Mouse (Mus musculus) inflammation-experienced regulatory T-cells, adult 6 months (primary cell): ENCODE data around the gene Pou3f4. TPM values are rescaled to one million over a fixed set of nuclear protein-coding genes. Genes with fewer than 3 reads are reported as not detected.
"Not testable (repeated sequence)": the region's sequence is repeated elsewhere in the genome, so short reads cannot be mapped to it uniquely, and the experiment has no call there.

Experiments
- ATAC-seq: one replicate; pipeline ENCODE4 v1.8.0; 2017
- polyA plus RNA-seq, 3 experiments: library from polyadenylated mRNA; unstranded; fragments of 100-300 nt; shearing (Covaris generic); gene quantifications; one replicate each; pipeline ENCODE4 v1.2.1; 2017

Pou3f4 gene
- polyA plus RNA-seq, result not detected

DNA sequence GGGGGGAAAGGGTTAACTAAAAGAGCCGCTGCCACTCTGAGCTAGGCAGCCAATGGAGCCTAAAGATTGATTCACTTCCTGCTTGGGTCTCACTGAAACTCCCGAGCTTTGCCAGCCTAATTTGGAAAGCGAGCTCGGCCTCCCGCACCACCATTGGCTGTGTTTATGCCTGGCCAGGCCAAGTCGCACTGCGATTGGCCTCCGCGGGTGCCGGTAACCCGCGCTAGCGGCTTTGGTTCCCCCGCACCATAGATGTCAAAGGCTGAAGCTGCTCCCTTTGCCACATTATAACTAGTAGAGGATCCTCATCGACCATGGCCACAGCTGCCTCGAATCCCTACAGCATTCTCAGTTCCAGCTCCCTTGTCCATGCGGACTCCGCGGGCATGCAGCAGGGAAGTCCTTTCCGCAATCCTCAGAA lies at the start of gene Pou3f4:
Pou3f4 (plus strand) TSS at position 130 of the 421 bp plus-strand sequence.
- ATAC-seq, result no peak

DNA sequence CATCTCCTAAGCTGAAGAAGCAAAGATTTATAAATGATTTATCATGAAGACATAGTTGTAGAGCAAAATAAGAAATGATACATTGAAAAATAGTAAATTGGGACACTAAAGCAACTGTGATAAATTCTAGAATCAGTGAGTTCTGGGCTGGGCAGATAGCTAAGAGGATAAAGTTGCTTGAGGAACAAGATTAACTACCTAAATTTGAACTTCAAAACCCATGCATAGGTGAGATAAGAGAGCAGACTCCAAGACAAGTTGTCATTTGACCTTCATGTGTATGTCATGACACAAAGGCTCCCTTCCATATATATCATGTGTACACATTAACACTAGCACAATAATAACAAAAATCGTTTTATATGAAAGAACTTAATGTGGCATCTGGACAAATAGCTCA lies 48.1 kb upstream of the Pou3f4 start:
- no peak for ATAC-seq

DNA sequence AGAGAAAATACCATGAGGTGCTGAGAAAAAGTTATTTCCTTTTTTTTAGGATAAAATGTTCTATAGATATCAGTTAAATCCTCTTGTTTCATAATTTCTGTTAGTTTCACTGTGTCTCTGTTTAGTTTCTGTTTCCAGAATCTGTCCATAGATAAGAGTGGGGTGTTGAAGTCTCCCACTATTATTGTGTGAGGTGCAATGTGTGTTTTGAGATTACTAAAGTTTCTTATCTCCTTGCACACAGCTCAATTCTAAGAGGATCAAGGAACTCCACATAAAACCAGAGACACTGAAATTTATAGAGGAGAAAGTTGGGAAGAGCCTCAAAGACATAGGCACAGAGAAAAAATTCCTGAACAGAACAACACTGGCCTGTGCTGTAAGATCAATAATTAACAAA lies 39.3 kb upstream of the Pou3f4 start:
- ATAC-seq, result not testable (repeated sequence)

DNA sequence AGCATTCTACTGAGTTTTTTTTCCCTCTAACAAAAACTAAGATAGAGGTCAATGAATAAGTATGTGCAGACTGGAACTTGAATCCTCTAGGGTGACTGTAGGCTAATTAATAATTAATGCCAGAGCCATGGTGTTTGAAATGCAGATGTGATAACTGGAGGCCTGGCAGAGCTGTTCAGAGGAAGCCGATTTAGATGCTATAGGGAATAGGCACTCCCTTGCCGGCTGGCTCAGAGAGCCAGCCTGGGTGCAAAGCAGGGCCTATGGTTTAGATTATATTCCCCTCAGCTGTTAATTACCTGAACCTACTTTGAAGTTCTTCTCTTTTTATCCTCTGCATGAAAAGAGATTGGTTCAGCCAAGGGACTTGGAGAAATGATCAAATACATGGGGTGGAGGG lies 11.6 kb upstream of the Pou3f4 start:
- no peak for ATAC-seq

DNA sequence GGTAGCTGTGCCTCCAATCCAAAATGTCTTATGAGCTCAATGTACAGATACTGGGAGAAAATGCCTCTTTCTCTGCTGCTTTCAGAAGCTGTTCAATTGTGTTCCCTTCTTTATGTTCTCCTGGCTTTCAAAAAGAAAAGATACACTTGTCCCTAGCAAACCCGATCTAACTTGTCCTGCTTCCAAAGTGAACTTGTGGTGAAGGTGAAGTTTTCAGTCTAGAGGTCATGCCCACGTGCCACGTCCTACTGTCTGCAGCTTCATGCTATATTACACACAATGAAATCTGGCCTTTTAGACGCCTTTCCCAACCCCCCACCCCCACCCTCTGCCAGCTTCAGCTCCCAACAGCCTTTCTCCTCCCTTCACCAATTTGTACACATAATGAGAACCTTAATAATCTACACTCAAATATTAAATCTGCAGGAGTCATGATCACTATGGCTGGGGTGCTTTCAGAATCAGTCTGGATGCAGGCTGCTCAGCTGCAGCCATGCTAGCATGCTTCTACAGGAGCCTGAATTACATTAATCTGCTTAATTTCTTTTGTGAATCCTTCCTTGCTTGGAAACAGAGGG lies 4.0 kb upstream of the Pou3f4 start:
- ATAC-seq, result no peak

DNA sequence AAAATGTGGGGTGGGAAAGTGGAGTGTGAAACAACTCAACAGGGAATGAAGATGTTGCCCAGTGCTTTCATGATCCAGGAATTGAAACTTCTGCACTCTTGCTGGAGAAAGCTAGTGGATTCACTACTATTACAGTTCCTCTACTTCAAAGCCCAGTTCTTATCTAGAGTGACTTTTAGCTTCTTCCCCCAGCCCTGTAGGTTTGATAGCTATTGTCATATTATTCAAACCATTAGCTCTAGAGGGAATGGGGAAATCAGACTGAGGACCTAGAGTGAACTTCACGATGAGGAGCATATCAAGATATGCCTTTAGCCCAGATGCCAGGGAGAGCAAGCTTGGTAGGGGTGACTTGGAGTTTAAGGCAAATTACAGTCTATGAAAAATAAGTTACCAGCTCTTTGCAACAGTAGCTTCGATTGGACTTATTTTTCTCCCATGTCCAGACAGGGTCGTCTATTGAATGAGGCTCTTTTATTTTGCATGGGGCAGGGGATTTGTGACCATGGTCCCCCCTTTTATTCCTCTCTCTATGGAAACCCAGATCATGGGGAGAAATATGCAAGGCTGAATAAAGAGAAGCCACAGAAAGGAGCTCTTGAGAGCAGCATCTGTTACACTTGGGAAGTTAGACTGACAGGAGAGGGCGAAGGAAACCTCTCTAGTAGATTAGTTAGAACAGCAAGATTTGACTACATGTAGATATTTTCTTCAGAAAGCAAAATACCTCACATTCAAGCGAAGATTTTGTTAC lies 3.1 kb upstream of the Pou3f4 start:
- no peak for ATAC-seq

DNA sequence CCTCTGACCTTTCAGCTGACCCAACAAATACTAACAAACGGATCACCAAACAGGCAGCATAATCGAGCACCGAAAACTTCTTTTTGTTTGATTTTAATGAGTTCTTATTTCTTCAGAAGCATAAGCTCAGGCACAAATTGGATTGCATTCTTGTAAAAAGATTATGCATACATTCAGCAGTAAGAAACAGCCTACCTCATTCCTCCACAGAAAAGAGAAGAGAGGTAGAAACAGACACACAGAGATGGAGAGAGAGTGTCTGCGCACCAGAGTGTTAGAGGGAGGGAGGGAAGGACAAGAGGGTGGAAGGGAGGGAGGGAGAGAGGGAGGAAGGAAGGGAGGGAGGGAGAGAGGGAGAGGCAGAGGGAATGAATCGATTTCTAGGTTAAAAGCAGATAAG lies 2.0 kb upstream of the Pou3f4 start:
- ATAC-seq, result no peak

DNA sequence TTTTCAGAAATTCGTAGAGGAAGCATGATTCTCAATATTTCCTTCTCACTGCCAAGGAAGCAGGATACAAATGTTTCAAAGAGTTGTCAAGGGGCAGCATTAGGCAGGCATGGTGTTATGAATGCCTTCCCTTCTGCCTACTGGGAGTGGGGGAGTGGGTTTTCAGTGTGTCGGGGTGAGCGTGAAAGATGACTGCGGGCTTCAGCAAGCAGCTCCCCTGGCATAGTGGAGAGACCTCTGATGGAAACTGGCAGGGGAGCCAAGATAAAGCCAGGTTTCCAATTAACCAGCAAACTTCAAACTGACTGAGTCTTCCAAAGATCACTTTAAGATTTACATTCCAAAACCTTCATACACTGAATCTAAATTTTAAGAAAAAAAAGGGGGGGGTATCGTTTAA lies 679 bp upstream of the Pou3f4 start:
- no peak for ATAC-seq

DNA sequence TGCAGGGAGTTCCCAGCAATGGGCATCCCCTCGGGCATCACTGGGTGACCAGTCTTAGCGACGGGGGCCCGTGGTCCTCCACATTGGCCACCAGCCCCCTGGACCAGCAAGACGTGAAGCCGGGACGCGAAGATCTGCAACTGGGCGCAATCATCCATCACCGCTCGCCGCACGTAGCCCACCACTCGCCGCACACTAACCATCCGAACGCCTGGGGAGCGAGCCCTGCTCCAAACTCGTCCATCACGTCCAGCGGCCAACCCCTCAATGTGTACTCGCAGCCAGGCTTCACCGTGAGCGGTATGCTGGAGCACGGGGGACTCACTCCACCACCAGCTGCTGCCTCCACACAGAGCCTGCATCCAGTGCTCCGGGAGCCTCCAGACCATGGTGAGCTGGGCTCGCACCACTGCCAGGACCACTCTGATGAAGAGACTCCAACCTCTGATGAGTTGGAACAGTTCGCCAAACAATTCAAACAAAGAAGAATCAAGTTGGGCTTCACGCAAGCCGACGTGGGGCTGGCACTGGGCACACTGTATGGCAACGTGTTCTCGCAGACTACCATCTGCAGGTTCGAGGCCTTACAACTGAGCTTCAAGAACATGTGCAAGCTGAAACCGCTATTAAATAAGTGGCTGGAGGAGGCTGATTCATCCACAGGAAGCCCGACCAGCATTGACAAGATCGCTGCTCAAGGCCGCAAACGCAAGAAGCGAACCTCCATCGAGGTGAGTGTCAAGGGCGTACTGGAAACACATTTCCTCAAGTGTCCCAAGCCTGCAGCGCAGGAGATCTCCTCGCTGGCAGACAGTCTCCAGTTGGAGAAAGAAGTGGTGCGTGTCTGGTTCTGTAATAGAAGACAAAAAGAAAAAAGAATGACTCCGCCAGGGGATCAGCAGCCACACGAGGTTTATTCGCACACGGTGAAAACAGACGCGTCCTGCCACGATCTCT lies 790 bp downstream of the Pou3f4 start:
- ATAC-seq, result no peak

DNA sequence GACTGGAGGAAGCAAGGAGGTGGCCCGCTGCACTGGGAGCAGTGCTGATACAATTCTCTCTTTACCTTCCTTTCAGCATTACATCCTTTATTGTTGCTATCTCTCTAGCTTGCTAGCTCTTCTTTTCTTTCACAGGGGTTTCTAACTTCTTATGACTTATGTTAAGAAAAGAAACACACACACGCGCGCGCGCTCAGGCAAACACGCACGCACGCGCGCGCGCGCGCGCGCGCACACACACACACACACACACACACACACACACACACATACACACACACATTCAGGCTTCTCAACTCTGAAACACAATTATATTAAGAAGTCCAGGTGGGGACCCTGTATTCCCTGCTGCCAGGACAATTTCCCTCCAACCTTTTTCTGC lies 1.5 kb downstream of the Pou3f4 start:
- ATAC-seq, result no peak

DNA sequence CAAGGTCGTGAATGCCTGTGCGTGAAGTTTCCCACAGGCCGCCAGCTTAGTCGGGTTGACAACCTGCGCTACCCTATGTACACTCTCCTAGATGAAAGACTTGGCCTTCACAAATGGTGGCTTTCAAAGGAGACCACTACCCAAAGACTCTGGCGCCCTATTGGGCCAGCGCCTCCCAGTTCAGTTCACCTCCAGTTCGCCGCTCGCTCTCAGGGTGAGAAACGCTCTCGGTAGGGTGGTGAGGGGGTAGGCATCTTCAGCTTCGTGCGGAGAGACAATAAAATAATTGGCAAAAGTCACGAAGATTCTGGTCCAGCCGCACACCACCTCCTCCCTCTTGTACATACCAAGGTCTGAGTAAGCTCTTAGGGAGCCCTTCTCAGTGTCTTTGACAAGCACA lies 2.5 kb downstream of the Pou3f4 start:
- no peak for ATAC-seq

DNA sequence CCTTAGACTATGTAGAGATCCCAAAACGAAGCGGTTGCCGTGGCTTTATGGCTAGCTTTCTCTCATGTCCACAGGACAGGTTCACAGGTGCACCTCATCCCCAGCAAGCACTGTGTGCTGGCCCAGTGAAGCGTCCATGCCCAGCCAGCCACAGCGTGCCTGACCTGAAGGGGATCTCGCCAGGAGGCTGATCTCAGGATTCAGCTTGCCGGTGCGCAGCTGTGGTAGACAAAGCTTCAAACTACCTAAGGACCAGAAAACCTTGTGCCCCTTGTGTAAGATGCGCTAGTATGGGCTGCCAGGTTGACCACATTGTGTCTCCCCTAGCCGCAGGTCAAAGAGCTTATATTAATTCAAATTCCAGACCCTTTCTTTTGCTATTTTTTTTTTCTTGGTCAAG lies 3.1 kb downstream of the Pou3f4 start:
- ATAC-seq, result no peak

DNA sequence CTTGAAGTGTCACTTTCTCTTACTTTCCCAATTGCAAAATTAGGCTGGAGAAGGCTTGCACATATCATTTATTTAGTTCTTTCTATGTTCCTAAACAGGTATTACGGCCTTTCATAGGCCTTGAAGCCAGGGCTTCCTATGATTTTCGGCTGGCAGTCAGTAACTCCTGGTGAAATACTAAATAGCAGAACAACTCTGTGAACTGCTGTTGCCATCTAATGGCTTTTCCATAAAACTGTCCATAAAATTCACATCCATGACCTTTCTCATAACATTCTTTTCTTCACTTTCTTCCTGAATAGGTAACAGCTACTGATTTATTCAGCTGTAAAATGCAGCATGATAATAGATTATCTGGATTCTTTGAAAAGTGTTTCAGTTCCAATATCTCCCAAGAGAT lies 23.4 kb downstream of the Pou3f4 start:
- ATAC-seq, result no peak

DNA sequence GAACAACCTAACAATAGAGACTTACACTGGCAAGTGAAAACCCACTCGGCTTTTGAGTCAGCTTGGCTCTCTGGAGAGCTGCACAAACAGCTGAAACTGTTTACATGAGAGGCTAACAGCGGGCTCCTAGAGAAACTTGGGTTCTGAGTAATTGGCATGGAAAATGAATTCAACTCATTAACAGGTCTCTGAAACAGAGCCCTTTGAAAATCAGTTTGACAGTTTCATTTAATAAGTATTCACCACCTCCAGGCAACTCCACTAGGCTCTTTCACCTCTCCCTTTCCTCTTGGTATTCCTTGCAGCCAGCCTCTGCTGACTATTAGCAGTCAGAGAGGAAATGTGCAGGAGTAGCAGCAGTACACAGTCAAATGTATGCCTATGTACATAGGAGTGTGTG lies 37.2 kb downstream of the Pou3f4 start:
- ATAC-seq, result no peak
